Mouse (Mus musculus) lung, adult 2 months (tissue): ENCODE measurements around the gene Anks6.

Experiments
- CTCF ChIP-seq: fragments of 200-500 bp; IDR thresholded peaks from 2 replicates; pipeline ENCODE4 v1.5.1; 2011; ENCODE audit warnings: mild to moderate bottlenecking, low read length, control low read depth; ENCODE audit not compliant: insufficient read depth
- POLR2A ChIP-seq: fragments of 200-500 bp; IDR thresholded peaks from 2 replicates; pipeline ENCODE4 v1.6.1; 2011; ENCODE audit warnings: low read depth, mild to moderate bottlenecking, control low read depth, low read length, borderline replicate concordance; ENCODE audit errors: extremely low read depth

DNA sequence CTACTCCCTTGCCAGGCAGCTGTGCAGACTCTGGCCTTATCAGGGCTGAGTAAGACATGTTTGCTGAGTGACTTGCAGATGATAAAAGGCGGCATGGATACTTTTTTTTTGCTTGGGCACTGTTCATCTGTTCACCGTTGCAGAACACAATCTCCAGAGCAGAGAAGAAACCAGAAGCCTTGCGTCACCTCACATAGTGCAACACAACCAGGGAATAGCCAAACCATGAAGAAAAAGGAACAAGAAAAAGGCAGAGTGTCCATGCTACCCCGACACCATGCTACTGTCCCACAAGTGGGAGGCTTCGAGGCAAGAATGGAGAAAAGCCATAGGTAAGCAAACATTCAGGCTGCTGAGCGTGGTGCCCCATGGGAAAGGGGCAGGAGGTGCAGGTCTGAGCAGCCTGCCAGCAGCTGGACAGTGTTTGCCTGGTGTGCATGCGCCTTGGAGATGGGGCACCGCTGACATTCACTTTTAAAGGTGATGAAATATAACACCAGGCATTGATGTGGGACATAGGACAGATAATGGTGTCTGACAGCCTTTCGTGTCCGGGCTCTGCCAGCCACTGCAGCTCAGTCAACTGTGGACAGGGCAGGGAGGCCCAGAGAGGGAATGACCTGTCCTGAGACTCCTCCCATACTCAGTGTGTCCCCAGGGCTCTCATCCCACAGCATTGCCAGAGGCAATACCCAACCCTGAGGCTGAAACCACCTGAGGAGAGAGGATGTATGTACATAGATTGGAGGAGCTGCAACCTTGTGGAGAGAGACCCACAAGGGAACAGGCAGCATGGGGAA lies 34.2 kb downstream of the Anks6 start:
- TF ChIP-seq CTCF (no peak), POLR2A (no peak)
